Comparison of ENCODE assay signal across 18 mouse cellular contexts in genomic region chr3:27896318-27896892, GRCm38 (mm10). TPM values are rescaled to one million over a fixed set of nuclear protein-coding genes. Genes with fewer than 3 reads are reported as not detected.
DNase-seq lines count a peak whose midpoint lies in the region; ATAC-seq and TF ChIP-seq lines count a peak whose summit lies in the region.
"Had no signal": no experiment of that assay in that cellular context is flagged by ENCODE, and none has a peak within 500 bp of the region (broad histone marks: within the 10 kb centered on the region; RNA-seq: fewer than 3 reads in every experiment).

Tmem212 (minus strand) TSS chr3:27896368.

- 68% methylated on average over 8 of the region's 8 CpGs for WGBS in forebrain, embryonic 10.5 days
- 51% methylated on average over 8 of the region's 8 CpGs for WGBS in forebrain, embryonic 14.5 days
- 71% methylated on average over 8 of the region's 8 CpGs for WGBS in heart, postnatal 0 days
- WGBS in midbrain, embryonic 11.5 days, result 75% methylated on average over 8 of the region's 8 CpGs
- 71% methylated on average over 8 of the region's 8 CpGs for WGBS in midbrain, embryonic 16.5 days
- 74% methylated on average over 8 of the region's 8 CpGs for WGBS in limb, embryonic 10.5 days

- TF ChIP-seq CTCF in heart, postnatal 0 days (IDR thresholded peaks at IDR 0.05; ENCODE audit: low read depth), result no peak

- H3K9ac ChIP-seq in forebrain, embryonic 14.5 days (ENCODE audit: low read length), result no peak within 1 kb of the TSS
- no peak within 1 kb of the TSS for H3K9ac ChIP-seq in heart, postnatal 0 days (replicated peaks; ENCODE audit: low read depth, low read length)
- H3K9ac ChIP-seq in midbrain, embryonic 11.5 days (ENCODE audit: low read length), result no peak within 1 kb of the TSS
- no peak within 1 kb of the TSS for H3K9ac ChIP-seq in midbrain, embryonic 16.5 days (ENCODE audit: low read depth, low read length)
- H3K9ac ChIP-seq: forebrain, embryonic 15.5 days; neural tube, embryonic 13.5 days had no signal

- no peak for TF ChIP-seq EP300 in heart, postnatal 0 days (IDR thresholded peaks at IDR 0.05; ENCODE audit: low read depth)

- no peaks in the 10 kb centered on the region for H3K27me3 ChIP-seq in forebrain, embryonic 10.5 days (ENCODE audit: poor library complexity, severe bottlenecking)
- H3K27me3 ChIP-seq in forebrain, embryonic 14.5 days (replicated peaks; ENCODE audit: control insufficient read depth, insufficient read depth, low read length), result no peaks in the 10 kb centered on the region
- H3K27me3 ChIP-seq in heart, postnatal 0 days (ENCODE audit: control insufficient read depth, insufficient read depth, low read length), result no peaks in the 10 kb centered on the region
- no peaks in the 10 kb centered on the region for H3K27me3 ChIP-seq in midbrain, embryonic 11.5 days (ENCODE audit: control insufficient read depth, insufficient read depth, low read length)
- no peaks in the 10 kb centered on the region for H3K27me3 ChIP-seq in midbrain, embryonic 16.5 days (ENCODE audit: control insufficient read depth, insufficient read depth, low read depth, low read length)
- no peaks in the 10 kb centered on the region for H3K27me3 ChIP-seq in limb, embryonic 10.5 days (ENCODE audit: low read depth, poor library complexity, severe bottlenecking)
- H3K27me3 ChIP-seq: forebrain, embryonic 15.5 days; neural tube, embryonic 13.5 days had no signal

- no peak within 1 kb of the TSS for H3K4me3 ChIP-seq in forebrain, embryonic 10.5 days
- H3K4me3 ChIP-seq in forebrain, embryonic 14.5 days (ENCODE audit: low read depth, low read length), result no peak within 1 kb of the TSS
- H3K4me3 ChIP-seq in heart, postnatal 0 days (ENCODE audit: low read depth, low read length), result no peak within 1 kb of the TSS
- H3K4me3 ChIP-seq in midbrain, embryonic 11.5 days (ENCODE audit: low read depth, low read length), result no peak within 1 kb of the TSS
- H3K4me3 ChIP-seq in midbrain, embryonic 16.5 days (ENCODE audit: low read depth, low read length), result no peak within 1 kb of the TSS
- H3K4me3 ChIP-seq in limb, embryonic 10.5 days, result no peak within 1 kb of the TSS
- H3K4me3 ChIP-seq: forebrain, embryonic 15.5 days; megakaryocyte, embryonic 14.5 days; neural tube, embryonic 13.5 days had no signal

- H3K27ac ChIP-seq in forebrain, embryonic 10.5 days, result 0 out of 2 replicates have a peak within 1 kb of the TSS, but pooled peaks have one; percentile 30
- H3K27ac ChIP-seq in forebrain, embryonic 14.5 days (ENCODE audit: low read depth, low read length), result no peak within 1 kb of the TSS
- peak within 1 kb of the TSS; percentile 56 for H3K27ac ChIP-seq in heart, postnatal 0 days (ENCODE audit: low read depth)
- no peak within 1 kb of the TSS for H3K27ac ChIP-seq in midbrain, embryonic 11.5 days (ENCODE audit: low read depth, low read length)
- H3K27ac ChIP-seq in midbrain, embryonic 16.5 days (ENCODE audit: low read length), result no peak within 1 kb of the TSS
- H3K27ac ChIP-seq in limb, embryonic 10.5 days, result no peak within 1 kb of the TSS
- H3K27ac ChIP-seq: forebrain, embryonic 15.5 days; hindbrain, postnatal 0 days; neural tube, embryonic 13.5 days had no signal

- H3K4me2 ChIP-seq in forebrain, embryonic 14.5 days (ENCODE audit: low read length), result no peak within 1 kb of the TSS
- H3K4me2 ChIP-seq in heart, postnatal 0 days (ENCODE audit: low read depth, low read length), result no peak within 1 kb of the TSS
- no peak within 1 kb of the TSS for H3K4me2 ChIP-seq in midbrain, embryonic 11.5 days
- no peak within 1 kb of the TSS for H3K4me2 ChIP-seq in midbrain, embryonic 16.5 days (ENCODE audit: low read length)
- H3K4me2 ChIP-seq: forebrain, embryonic 15.5 days; neural tube, embryonic 13.5 days had no signal

- no peaks in the 10 kb centered on the region for H3K36me3 ChIP-seq in forebrain, embryonic 10.5 days (replicated peaks)
- no peaks in the 10 kb centered on the region for H3K36me3 ChIP-seq in forebrain, embryonic 14.5 days (ENCODE audit: control insufficient read depth, insufficient read depth, low read length)
- no peaks in the 10 kb centered on the region for H3K36me3 ChIP-seq in heart, postnatal 0 days (replicated peaks; ENCODE audit: control insufficient read depth, insufficient read depth, low read length)
- H3K36me3 ChIP-seq in midbrain, embryonic 11.5 days (ENCODE audit: control insufficient read depth, insufficient read depth, low read length), result no peaks in the 10 kb centered on the region
- no peaks in the 10 kb centered on the region for H3K36me3 ChIP-seq in midbrain, embryonic 16.5 days (ENCODE audit: control insufficient read depth, insufficient read depth, low read length)
- no peaks in the 10 kb centered on the region for H3K36me3 ChIP-seq in limb, embryonic 10.5 days
- H3K36me3 ChIP-seq: forebrain, embryonic 15.5 days; neural tube, embryonic 13.5 days had no signal

- H3K4me1 ChIP-seq in forebrain, embryonic 10.5 days, result peaks cover 21% of the 10 kb centered on the region
- H3K4me1 ChIP-seq in forebrain, embryonic 14.5 days (ENCODE audit: control insufficient read depth, insufficient read depth, low read length), result no peaks in the 10 kb centered on the region
- peaks cover 6% of the 10 kb centered on the region for H3K4me1 ChIP-seq in heart, postnatal 0 days (ENCODE audit: control insufficient read depth, insufficient read depth)
- H3K4me1 ChIP-seq in midbrain, embryonic 11.5 days (ENCODE audit: control insufficient read depth, insufficient read depth, low read length), result no peaks in the 10 kb centered on the region
- H3K4me1 ChIP-seq in midbrain, embryonic 16.5 days (ENCODE audit: control insufficient read depth, insufficient read depth, low read length), result no peaks in the 10 kb centered on the region
- H3K4me1 ChIP-seq in limb, embryonic 10.5 days, result peaks cover 7% of the 10 kb centered on the region
- H3K4me1 ChIP-seq: forebrain, embryonic 15.5 days; neural tube, embryonic 13.5 days had no signal

- ATAC-seq in forebrain, embryonic 14.5 days, result no peak
- ATAC-seq in heart, postnatal 0 days (ENCODE audit: insufficient read depth, low read depth), result no peak
- no peak for ATAC-seq in midbrain, embryonic 11.5 days (ENCODE audit: low FRiP score)
- ATAC-seq in midbrain, embryonic 16.5 days, result no peak
- ATAC-seq: forebrain, embryonic 15.5 days; hindbrain, postnatal 0 days had no signal

- no peak for DNase-seq in forebrain, embryonic 10.5 days (ENCODE audit: extremely low spot score, low spot score)
- no peak for DNase-seq in forebrain, embryonic 14.5 days (ENCODE audit: low spot score)
- DNase-seq in heart, postnatal 0 days (ENCODE audit: low spot score), result no peak
- no peak for DNase-seq in heart, adult 11 months
- peak; percentile 26 for DNase-seq in midbrain, embryonic 11.5 days (ENCODE audit: low spot score, missing footprints)
- DNase-seq in c-Kit-positive CD71-positive TER-119-positive erythroid progenitor cells, embryonic 14.5 days (ENCODE audit: low spot score), result no peak
- DNase-seq in limb, embryonic 10.5 days (ENCODE audit: low spot score), result no peak
- DNase-seq: cerebellum, postnatal 25 days; heart, postnatal 4 days; kidney, adult 9 months; right cerebral cortex, postnatal 4 days had no signal

- H3K9me3 ChIP-seq in forebrain, embryonic 10.5 days, result no peaks in the 10 kb centered on the region
- no peaks in the 10 kb centered on the region for H3K9me3 ChIP-seq in forebrain, embryonic 14.5 days (replicated peaks; ENCODE audit: control insufficient read depth, low read length)
- H3K9me3 ChIP-seq in heart, postnatal 0 days (replicated peaks; ENCODE audit: control insufficient read depth, low read length), result no peaks in the 10 kb centered on the region
- H3K9me3 ChIP-seq in midbrain, embryonic 11.5 days (ENCODE audit: control insufficient read depth, low read length), result no peaks in the 10 kb centered on the region
- H3K9me3 ChIP-seq in midbrain, embryonic 16.5 days (replicated peaks; ENCODE audit: control insufficient read depth, low read length, poor library complexity, severe bottlenecking), result no peaks in the 10 kb centered on the region
- no peaks in the 10 kb centered on the region for H3K9me3 ChIP-seq in limb, embryonic 10.5 days (replicated peaks)
- H3K9me3 ChIP-seq: forebrain, embryonic 15.5 days; megakaryocyte, embryonic 14.5 days; neural tube, embryonic 13.5 days had no signal

RNA-seq across cellular contexts. Expression of gene Tmem212, which starts in this region (rescaled TPM):
- not detected in 2 replicates for polyA plus RNA-seq in forebrain, embryonic 10.5 days (2016; fragmentation: Nextera tagmentation; extraction: Ambion mirVana)
- polyA plus RNA-seq in forebrain, embryonic 14.5 days (2014; fragmentation: Nextera tagmentation; extraction: Ambion mirVana), result not detected in 2 replicates
- total RNA-seq in heart, postnatal 0 days (2014; rRNA removed; ENCODE audit: low replicate concordance), result 1.1 TPM in 1 of 2 replicates, not detected in the other
- polyA plus RNA-seq in heart, postnatal 0 days (2015; fragmentation: Nextera tagmentation; extraction: Ambion mirVana), result 1.5 TPM in 1 of 2 replicates, not detected in the other
- not detected in 2 replicates for polyA plus RNA-seq in midbrain, embryonic 11.5 days (2014; fragmentation: Nextera tagmentation; extraction: Ambion mirVana)
- polyA plus RNA-seq in midbrain, embryonic 16.5 days (2015; fragmentation: Nextera tagmentation; extraction: Ambion mirVana), result 0.41 and 3.2 TPM in 2 replicates
- not detected in 2 replicates for polyA plus RNA-seq in limb, embryonic 10.5 days (2016; fragmentation: Nextera tagmentation; extraction: Ambion mirVana)
- total RNA-seq: heart, postnatal 4 days had no signal
- polyA plus RNA-seq: forebrain, embryonic 15.5 days; limb, embryonic 14.5 days; liver, embryonic 16.5 days; neural tube, embryonic 13.5 days had no signal

Comparison
In these comparisons a context has a peak if more than half of its experiments do, and no peak if none do; other contexts are left out.
1. H3K27ac ChIP-seq: peak in forebrain, embryonic 10.5 days (single experiment) and heart, postnatal 0 days (single experiment); none in forebrain, embryonic 14.5 days (single experiment), midbrain, embryonic 11.5 days (single experiment), midbrain, embryonic 16.5 days (single experiment) and limb, embryonic 10.5 days (single experiment).
2. Peak in DNase-seq in midbrain, embryonic 11.5 days; RNA of the gene not detected or under 1 TPM.